Mouse (Mus musculus): ENCODE measurements around the gene 4931423N10Rik.

- TF ChIP-seq CTCF (IDR thresholded peaks at IDR 0.05), result no peak
- no peak for TF ChIP-seq EP300 (IDR thresholded peaks at IDR 0.05; ENCODE audit: insufficient read depth, low read depth, low read length)
These were observed 6.2 kb upstream of the 4931423N10Rik start for GRCm38 (mm10) chr2:23201034-23201433.

All from heart, adult 2 months (tissue).